Mouse (Mus musculus) ovary, adult 18-20 months (tissue): ENCODE measurements around the gene Tat.

Experiments used
- DNase-seq: peaks from one replicate; pipeline ENCODE4 v3.0.0; 2022; ENCODE audit warnings: low spot score, mixed read lengths

Gene Tat

GRCm38 (mm10) chr8:109982386-109983105, 7.7 kb upstream of the Tat start:
- DNase-seq = no peak

GRCm38 (mm10) chr8:109983944-109984343, 6.3 kb upstream of the Tat start:
- peak; percentile 12 for DNase-seq

DNA sequence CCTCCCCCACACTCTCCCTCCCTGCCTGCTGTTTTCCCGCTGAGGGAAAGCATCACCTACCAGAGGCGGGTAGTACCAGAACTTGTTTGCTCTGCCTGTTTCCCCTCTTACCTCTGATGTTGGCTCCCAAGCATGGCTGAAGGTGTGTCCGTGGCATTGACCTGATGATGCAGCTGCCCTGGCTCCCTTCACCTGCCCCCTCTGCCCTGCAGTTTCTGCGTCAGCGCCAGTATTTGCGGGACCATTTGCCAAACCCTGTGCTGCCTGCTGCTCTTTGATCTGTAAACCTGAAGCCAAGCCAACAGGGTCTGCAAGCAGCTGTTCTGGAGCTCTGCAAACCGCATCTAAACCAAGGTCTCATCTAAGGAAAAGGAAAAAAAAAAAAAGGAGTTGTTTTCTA, 3.9 kb upstream of the Tat start:
- DNase-seq = no peak

DNA sequence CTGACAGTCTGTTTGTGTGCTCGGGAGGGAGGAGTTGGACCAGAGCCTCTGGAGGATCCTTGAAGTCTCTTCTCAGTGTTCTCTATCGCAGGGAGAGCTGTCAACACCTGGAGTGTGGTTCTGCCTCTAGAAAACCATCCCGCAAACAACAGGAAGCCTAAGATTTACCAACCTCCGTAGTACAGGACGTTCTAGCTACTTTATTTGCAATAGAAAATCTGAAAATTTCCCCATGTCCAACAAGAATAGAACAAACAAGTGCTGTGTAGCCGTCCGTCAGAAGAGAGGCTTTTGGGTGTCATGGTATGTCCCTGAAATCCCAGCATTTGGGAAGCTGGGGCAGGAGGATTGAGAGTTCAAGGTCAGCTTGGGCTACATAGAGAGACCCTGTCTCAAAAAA, 2.5 kb upstream of the Tat start:
- no peak for DNase-seq

- no peak for DNase-seq
Measured at GRCm38 (mm10) chr8:109989151-109989550, 1.1 kb upstream of the Tat start.

GRCm38 (mm10) chr8:109992166-109992565, 1.9 kb downstream of the Tat start:
- DNase-seq = no peak

DNA sequence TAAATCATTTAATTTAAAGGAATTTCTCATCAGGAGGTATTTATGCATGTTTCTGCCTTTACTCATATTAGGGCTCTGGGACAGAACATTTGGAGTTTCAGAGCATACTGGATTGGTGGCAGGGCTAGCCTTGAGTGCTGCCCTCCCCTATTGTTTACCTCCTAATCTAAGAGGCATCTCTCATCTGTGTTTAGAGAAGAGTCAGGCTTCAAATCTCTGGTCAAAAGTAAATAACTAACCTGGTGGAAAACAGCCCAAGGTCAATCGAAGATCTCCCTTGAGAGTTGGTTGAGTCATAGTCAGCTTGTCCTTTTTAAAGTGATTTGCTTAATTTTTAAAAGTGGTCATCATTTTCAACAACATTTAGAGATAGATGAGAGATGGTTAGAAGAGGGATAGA, 2.7 kb downstream of the Tat start:
- no peak for DNase-seq

GRCm38 (mm10) chr8:109997381-109997780, 7.1 kb downstream of the Tat start:
- DNase-seq = no peak

DNA sequence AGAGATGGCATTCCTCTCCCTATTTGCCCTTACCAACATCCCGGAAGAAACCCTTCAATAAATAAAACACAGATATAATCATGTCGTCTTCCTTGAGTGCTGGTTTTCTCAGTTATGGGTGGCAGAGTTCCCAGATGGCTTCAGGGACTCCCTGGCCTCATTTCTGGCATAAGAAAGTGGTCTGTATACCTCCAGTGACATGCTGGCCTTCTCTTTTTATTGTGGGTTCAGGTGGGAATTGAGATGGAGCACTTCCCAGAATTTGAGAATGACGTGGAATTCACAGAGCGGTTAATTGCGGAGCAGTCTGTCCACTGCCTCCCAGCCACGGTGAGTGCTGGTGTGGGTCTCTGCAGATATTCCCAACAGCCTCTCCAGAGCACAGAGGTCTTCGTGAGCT, 7.8 kb downstream of the Tat start:
- no peak for DNase-seq

- no peak for DNase-seq
Measured at GRCm38 (mm10) chr8:109999974-110000373, 9.7 kb downstream of the Tat start.

DNA sequence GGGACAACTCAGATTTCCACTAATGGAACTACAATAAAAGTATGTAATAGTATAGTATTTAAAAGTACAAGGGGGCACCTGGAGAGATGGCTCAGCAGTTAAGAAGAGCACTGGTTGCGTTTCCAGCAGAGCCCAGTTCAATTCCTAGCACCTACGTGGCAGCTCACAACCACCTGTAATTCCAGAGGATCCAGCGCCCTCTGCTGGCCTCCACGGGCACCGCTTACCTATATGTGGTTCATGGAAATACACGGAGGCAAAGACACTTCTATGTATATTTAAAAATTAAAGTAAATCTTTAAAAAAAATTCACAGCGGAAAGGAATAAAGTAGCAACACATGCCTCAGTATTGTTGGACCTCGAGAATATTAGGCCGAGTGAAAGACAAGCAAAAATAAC, 12.7 kb downstream of the Tat start:
- no peak for DNase-seq

GRCm38 (mm10) chr8:110004300-110004699, 14.1 kb downstream of the Tat start:
- no peak for DNase-seq

GRCm38 (mm10) chr8:110006312-110007023, 16.2 kb downstream of the Tat start:
- DNase-seq = no peak

DNA sequence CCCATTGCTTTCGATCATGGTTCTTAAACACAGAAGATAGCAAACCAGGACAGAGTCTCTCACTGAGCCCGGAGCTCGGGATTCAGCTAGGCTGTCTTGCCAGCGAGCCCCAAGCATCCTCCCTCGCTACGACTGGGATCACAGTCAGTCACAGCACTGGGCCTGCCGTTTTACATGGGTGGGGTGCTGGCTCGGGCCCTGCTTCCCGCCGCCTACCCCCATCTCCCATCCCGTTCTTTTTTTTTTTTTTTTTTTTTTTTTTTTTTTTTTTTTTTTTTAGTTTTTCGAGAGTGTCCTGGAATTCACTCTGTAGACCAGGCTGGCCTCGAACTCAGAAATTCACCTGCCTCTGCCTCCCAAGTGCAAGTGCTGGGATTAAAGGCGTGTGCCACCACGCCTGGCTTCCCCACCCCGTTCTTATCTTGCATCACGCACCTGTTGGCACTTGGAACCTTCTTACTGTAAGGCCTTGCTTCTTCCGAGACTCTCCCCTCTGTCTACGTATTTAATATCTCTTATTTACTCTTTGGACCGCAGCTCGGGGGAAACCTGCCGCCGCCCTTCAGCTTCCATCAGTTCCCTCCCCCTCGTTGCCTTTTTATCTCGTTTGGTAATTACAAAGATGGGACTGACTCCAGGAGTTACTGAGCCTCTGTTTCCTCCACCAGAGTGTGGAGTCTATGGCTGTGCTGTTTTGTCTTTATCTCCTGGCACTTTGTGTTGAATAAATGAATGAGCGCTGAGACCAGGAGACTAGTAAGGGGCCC, 18.2 kb downstream of the Tat start:
- no peak for DNase-seq

DNA sequence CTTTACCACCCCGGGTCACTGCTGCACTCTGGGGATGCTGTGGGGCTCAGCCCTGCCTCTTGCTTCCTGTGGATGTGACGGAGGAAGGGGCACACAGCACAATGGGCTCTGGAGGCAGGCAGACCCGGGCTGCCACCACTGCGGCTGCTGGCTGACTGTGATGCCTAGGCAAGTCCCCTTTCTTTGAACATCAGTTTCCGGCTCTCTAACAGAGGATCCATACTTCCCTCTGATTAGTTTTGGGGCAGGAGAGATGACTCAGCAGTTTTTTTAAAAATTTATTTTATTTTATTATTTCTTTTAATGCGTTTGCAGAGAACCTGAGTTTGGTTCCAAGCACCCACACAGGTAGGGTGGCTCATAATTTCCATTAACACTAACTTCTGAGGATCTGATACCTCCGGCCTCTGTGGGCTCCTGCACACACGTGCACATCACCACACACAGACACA, 18.8 kb downstream of the Tat start:
- no peak for DNase-seq

GRCm38 (mm10) chr8:110010868-110011267, 20.6 kb downstream of the Tat start:
- no peak for DNase-seq

DNA sequence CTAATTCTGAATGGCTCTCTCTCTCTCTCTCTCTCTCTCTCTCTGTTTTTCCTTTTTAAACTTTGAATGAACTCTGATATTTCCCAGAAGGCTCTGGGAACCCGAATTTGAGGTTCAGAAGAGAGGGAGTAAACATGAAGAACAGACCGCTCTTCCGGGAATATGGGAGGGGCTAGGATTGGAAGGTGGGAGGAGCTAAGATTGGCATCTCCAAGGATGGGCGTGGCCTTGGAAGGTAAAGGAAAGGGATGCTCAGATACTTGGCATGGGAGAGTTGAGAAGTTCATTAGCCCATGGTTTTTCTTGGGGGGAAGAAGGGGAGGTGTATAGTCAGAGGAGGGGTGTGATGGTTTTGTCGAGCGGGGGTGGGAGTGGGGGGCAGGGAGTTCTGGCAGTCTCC, 31.8 kb downstream of the Tat start:
- DNase-seq = no peak

- no peak for DNase-seq
Measured at GRCm38 (mm10) chr8:110022768-110023344, 32.6 kb downstream of the Tat start.

DNA sequence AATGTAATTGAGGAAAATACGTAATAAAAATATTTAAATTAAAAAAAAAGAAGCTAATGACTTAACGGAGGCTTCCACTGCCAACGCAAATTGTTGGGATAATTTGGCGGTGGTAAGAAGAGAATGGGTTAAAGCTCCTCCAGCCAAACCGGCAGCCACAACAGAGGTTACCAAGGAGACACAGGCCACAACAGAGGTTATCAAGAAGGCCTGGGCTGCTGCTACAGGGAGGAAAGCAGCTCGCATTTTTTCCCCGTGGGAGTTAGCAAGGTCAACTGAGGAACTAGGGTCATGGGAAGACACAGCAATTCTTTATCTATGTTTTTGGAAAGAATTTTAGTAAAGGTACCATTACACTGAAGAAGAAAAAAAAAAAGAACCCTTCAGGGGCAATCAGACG, 43.5 kb downstream of the Tat start:
- peak; percentile 26 for DNase-seq

GRCm38 (mm10) chr8:110034331-110034730, 44.1 kb downstream of the Tat start:
- no peak for DNase-seq

DNA sequence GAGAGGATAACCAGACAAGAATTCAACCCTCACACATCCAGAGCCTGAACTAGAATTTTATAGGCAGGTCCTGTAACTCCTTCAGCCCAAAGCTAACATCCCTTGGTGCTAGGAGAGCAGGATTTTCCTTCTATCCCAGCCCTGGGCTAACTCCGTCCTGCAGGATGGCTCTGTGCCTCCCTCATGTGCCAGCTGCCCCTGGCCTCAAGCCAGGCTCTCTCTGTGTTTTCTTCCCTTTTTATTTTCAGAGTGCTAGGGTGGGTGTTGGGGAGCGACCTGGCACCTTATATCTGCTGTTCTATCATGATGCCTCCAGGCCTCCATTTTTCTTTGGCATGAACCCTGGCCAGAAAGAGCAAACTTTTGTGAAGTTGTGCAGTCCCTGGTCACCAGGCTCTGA, 45.9 kb downstream of the Tat start:
- DNase-seq = no peak

- no peak for DNase-seq
Measured at GRCm38 (mm10) chr8:110039216-110039615, 49.0 kb downstream of the Tat start.

GRCm38 (mm10) chr8:110039659-110040058, 49.4 kb downstream of the Tat start, which contains the start of gene Chst4:
Chst4 (minus strand) TSS chr8:110039740.
- no peak for DNase-seq
